Mouse (Mus musculus) embryo, embryonic 10 days (tissue): ENCODE results near the gene 2310061I04Rik.

Experiments used
- DNase-seq: peaks from one replicate; pipeline ENCODE4 v3.0.0-alpha.2; 2015; ENCODE audit warnings: low spot score

2310061I04Rik gene

GRCm38 (mm10) chr17:35869346-35870067, 27.7 kb downstream of the 2310061I04Rik start:
- peak; percentile 80 for DNase-seq

- no peak for DNase-seq
Observed at GRCm38 (mm10) chr17:35868961-35869345, 28.3 kb downstream of the 2310061I04Rik start.

GRCm38 (mm10) chr17:35868165-35868820, 28.9 kb downstream of the 2310061I04Rik start:
- no peak for DNase-seq

- peak; percentile 52 for DNase-seq
Observed at GRCm38 (mm10) chr17:35866911-35867890, 30.0 kb downstream of the 2310061I04Rik start.

GRCm38 (mm10) chr17:35866281-35866831, 30.9 kb downstream of the 2310061I04Rik start:
- DNase-seq = peak; percentile 58

GRCm38 (mm10) chr17:35865481-35866280, 31.6 kb downstream of the 2310061I04Rik start, which contains the start of gene Ppp1r18:
Gene Ppp1r18, plus strand, starts transcription at chr17:35865593.
- peak; percentile 89 for DNase-seq

- DNase-seq = no peak
Observed at GRCm38 (mm10) chr17:35864832-35865353, 32.3 kb downstream of the 2310061I04Rik start.

- peak; percentile 96 for DNase-seq
Observed at GRCm38 (mm10) chr17:35861198-35861857, 35.9 kb downstream of the 2310061I04Rik start, which contains the start of gene Nrm. Gene Nrm, plus strand, starts transcription at chr17:35861318.

- DNase-seq = no peak
Observed at GRCm38 (mm10) chr17:35860831-35861197, 36.4 kb downstream of the 2310061I04Rik start.

GRCm38 (mm10) chr17:35859835-35860234, 37.4 kb downstream of the 2310061I04Rik start:
- DNase-seq = peak; percentile 2

GRCm38 (mm10) chr17:35859371-35859770, 37.9 kb downstream of the 2310061I04Rik start:
- no peak for DNase-seq

- DNase-seq = no peak
Observed at GRCm38 (mm10) chr17:35850974-35851373, 46.3 kb downstream of the 2310061I04Rik start.

GRCm38 (mm10) chr17:35848112-35848511, 49.1 kb downstream of the 2310061I04Rik start:
- no peak for DNase-seq

GRCm38 (mm10) chr17:35843514-35843913, 53.7 kb downstream of the 2310061I04Rik start:
- DNase-seq = no peak
